Mouse (Mus musculus) limb, embryonic 11.5 days (tissue): ENCODE data around the gene Aqp9. TPM values are rescaled to one million over a fixed set of nuclear protein-coding genes. Genes with fewer than 3 reads are reported as not detected.

Experiments used
- ATAC-seq: fragments of 200-750 bp; cut with Nextera tagmentation; 2 replicates; pipeline ENCODE4 v1.8.0; 2017; ENCODE audit warnings: low read depth; ENCODE audit not compliant: insufficient number of reproducible peaks, low FRiP score, low TSS enrichment
- DNase-seq: peaks from one replicate; pipeline ENCODE4 v3.0.0-alpha.2; 2015; ENCODE audit warnings: low spot score
- H3K27ac ChIP-seq: fragments of 300-500 bp; sonication (generic); replicated peaks from 2 replicates; pipeline ENCODE4 v1.5.1; 2014; ENCODE audit warnings: low read depth, mild to moderate bottlenecking, low read length
- H3K27me3 ChIP-seq: fragments of 300-500 bp; sonication (generic); 2 replicates; pipeline ENCODE4 v1.6.1; 2014; ENCODE audit warnings: mild to moderate bottlenecking, low read length, mixed read lengths; ENCODE audit not compliant: control insufficient read depth, insufficient read depth
- H3K36me3 ChIP-seq: fragments of 300-500 bp; sonication (generic); 2 replicates; pipeline ENCODE4 v1.6.1; 2014; ENCODE audit warnings: mild to moderate bottlenecking, low read length, moderate library complexity, mixed read lengths; ENCODE audit not compliant: control insufficient read depth, insufficient read depth
- H3K4me1 ChIP-seq: fragments of 300-500 bp; sonication (generic); 2 replicates; pipeline ENCODE4 v1.6.1; 2014; ENCODE audit warnings: low read length, mixed read lengths; ENCODE audit not compliant: control insufficient read depth, insufficient read depth
- H3K4me2 ChIP-seq: fragments of 300-500 bp; sonication (generic); 2 replicates; pipeline ENCODE4 v1.6.1; 2014; ENCODE audit warnings: low read depth, mild to moderate bottlenecking, moderate library complexity; ENCODE audit not compliant: severe bottlenecking
- H3K4me3 ChIP-seq: fragments of 300-500 bp; sonication (generic); 2 replicates; pipeline ENCODE4 v1.5.1; 2014; ENCODE audit warnings: low read depth, low read length
- H3K9ac ChIP-seq: fragments of 300-500 bp; sonication (generic); 2 replicates; pipeline ENCODE4 v1.6.1; 2014; ENCODE audit warnings: mild to moderate bottlenecking, low read length
- H3K9me3 ChIP-seq: fragments of 300-500 bp; sonication (generic); 2 replicates; pipeline ENCODE4 v1.6.1; 2016; ENCODE audit warnings: low read length; ENCODE audit not compliant: control insufficient read depth
- WGBS: fragments of 180-500 bp; shearing (Covaris S2); extraction: QIAGEN DNeasy Blood & Tissue Kit; methylation state at CpG from one replicate; pipeline ENCODE4 v1.1.7; 2014; 5-methylcytosine and 5-hydroxymethylcytosine counted together
- polyA plus RNA-seq: library from polyadenylated mRNA; unstranded; fragments of >200 nt; fragmentation: Nextera tagmentation; extraction: Ambion mirVana; gene quantifications from 2 replicates; pipeline ENCODE4 v1.2.1, GENCODE M21; 2014

The Aqp9 gene
- polyA plus RNA-seq, 1 experiment from 2014 or later: not detected

- Histone ChIP-seq H3K9ac (no peak overlapping the region), H3K27ac (no peak overlapping the region), H3K9me3 (no peaks in the 10 kb centered on the region), H3K4me1 (no peaks in the 10 kb centered on the region), H3K27me3 (no peaks in the 10 kb centered on the region), H3K4me3 (no peak overlapping the region), H3K36me3 (no peaks in the 10 kb centered on the region), H3K4me2 (no peak overlapping the region)
- ATAC-seq (no peak), DNase-seq (no peak)
These were observed 104.9 kb downstream of the Aqp9 start for GRCm38 (mm10) chr9:71063551-71063950.

DNA sequence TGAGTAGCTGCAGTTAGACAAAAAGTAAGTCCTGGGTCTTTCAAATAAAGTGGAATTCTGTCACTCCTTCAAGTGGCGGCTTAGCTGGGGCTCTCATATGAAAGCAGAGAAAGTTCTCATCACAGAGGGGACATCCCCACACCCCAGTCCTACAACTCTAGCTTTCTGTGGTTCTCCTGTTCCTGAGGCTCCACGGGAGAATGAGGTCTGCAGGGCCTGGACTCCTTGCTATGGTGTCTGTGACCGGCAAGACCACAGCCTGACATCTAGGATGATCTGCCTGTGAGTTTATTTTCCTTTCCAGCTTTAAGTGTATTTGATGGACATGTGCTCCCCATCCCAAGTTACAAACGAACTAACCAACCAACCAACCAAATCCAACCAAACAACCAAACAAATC lies 105.5 kb downstream of the Aqp9 start:
- Histone ChIP-seq H3K27ac (no peak overlapping the region), H3K36me3 (no peaks in the 10 kb centered on the region), H3K9ac (no peak overlapping the region), H3K4me1 (no peaks in the 10 kb centered on the region), H3K4me3 (no peak overlapping the region), H3K27me3 (no peaks in the 10 kb centered on the region), H3K9me3 (no peaks in the 10 kb centered on the region), H3K4me2 (no peak overlapping the region)
- DNase-seq (no peak), ATAC-seq (no peak)
- 75% methylated on average over 4 of the region's 4 CpGs for WGBS

DNA sequence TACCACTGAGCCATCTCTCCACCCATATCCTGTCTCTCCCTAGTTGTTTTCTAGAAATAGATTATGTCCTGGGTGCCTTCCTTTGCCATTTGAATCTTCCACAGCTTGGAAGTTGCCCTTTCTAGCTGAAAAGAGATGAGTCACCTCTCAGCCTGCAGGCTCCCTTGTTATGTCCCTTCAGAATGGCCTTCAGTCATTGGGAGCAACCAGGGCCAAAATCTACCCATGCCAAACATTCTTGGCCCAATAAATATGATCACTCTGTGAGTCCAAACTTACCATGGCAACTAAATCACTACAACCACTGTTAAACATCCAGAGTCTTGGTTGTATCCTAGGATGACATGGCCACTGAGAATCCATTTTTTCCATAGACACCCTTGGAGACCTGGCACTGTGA lies 106.2 kb downstream of the Aqp9 start:
- DNase-seq: no peak
- Histone ChIP-seq H3K9ac (no peak overlapping the region), H3K27ac (no peak overlapping the region), H3K9me3 (no peaks in the 10 kb centered on the region), H3K4me2 (no peak overlapping the region), H3K4me1 (no peaks in the 10 kb centered on the region), H3K27me3 (no peaks in the 10 kb centered on the region), H3K4me3 (no peak overlapping the region), H3K36me3 (no peaks in the 10 kb centered on the region)
- ATAC-seq: no peak

Other genes with a start within 250 kb of the Aqp9 start
- gene Lipc, start 216.5 kb downstream of the Aqp9 start, polyA plus RNA-seq: 0.11 TPM in 1 of 2 replicates, not detected in the other
- gene Aldh1a2, start 47.1 kb upstream of the Aqp9 start, polyA plus RNA-seq: 36.8 and 42.3 TPM in 2 replicates